Mouse (Mus musculus) inflammation-experienced regulatory T-cells, adult 16 weeks (primary cell): Measurements from ENCODE around the gene Rspo3. TPM values are rescaled to one million over a fixed set of nuclear protein-coding genes. Genes with fewer than 3 reads are reported as not detected.

Source experiments
- polyA plus RNA-seq: library from polyadenylated mRNA; unstranded; fragments of 100-300 nt; shearing (Covaris generic); gene quantifications from one replicate; pipeline ENCODE4 v1.2.1, GENCODE M21; 2017

Rspo3 gene
- polyA plus RNA-seq = not detected

GRCm38 (mm10) chr10:29535546-29536260 lies at the start of gene Rspo3:
Gene Rspo3 (minus strand): TSS chr10:29535867.

Other genes with a start within 250 kb of the Rspo3 start
- gene Echdc1, start 222.7 kb downstream of the Rspo3 start, polyA plus RNA-seq = 27.6 TPM
- 93.0 TPM for gene Rnf146, start 173.4 kb downstream of the Rspo3 start, polyA plus RNA-seq